Mouse (Mus musculus) G1E (cell line): ENCODE data around the gene Egfl7.

ENCODE experiments used
- CTCF ChIP-seq: IDR thresholded peaks from 2 replicates; pipeline ENCODE4 v1.5.1; 2012; ENCODE audit warnings: low read depth, low read length, inconsistent platforms, mixed read lengths
- GATA1 ChIP-seq: IDR thresholded peaks from 2 replicates; pipeline ENCODE4 v1.6.1; 2012; ENCODE audit warnings: borderline replicate concordance, low read length, inconsistent platforms, mixed read lengths
- GATA2 ChIP-seq: IDR thresholded peaks from 2 replicates; pipeline ENCODE4 v1.6.1; 2012; ENCODE audit warnings: low read depth, low read length, inconsistent platforms, borderline replicate concordance
- POLR2AphosphoS5 ChIP-seq: IDR thresholded peaks from 2 replicates; pipeline ENCODE4 v1.6.1; 2012; ENCODE audit warnings: low read depth, low read length, inconsistent platforms; ENCODE audit not compliant: insufficient replicate concordance
- TAL1 ChIP-seq: conservative IDR thresholded peaks from 2 replicates; pipeline ENCODE4 v1.6.1; 2012; ENCODE audit warnings: low read depth, low read length, inconsistent platforms, mixed read lengths

DNA sequence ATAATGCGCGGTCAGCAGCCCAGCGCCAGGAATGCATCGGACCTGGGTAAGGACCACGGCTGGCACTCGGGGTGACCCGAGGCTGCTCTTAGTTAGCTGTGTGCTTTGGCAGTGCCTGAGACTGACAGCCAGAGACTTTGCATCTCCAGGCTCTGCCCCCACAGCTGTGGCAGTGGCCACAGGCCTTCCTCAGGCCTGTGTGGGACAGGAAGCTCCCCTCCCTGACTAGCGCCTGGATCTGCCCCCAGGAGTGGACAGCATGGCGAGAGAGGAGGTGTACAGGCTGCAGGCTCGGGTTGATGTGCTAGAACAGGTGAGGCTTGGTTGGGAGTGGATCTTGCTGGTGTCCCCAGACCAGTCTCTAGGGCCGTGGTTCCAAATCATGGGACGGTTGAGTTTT lies 11.6 kb downstream of the Egfl7 start:
- TF ChIP-seq CTCF (no peak), TAL1 (no peak), GATA1 (no peak), GATA2 (no peak), POLR2AphosphoS5 (no peak)
